Mouse (Mus musculus) MEL (cell line): ENCODE measurements around the gene Olfr648. TPM values are rescaled to one million over a fixed set of nuclear protein-coding genes. Genes with fewer than 3 reads are reported as not detected.

Source experiments
- DNase-seq: peaks from one replicate; pipeline ENCODE4 v3.0.0; 2011; ENCODE audit warnings: low read depth, low spot score
- H3K27ac ChIP-seq: 2 replicates; pipeline ENCODE4 v1.5.1; 2012; ENCODE audit warnings: low read depth, mild to moderate bottlenecking, control low read depth, low read length, moderate library complexity; ENCODE audit not compliant: control insufficient read depth
- H3K27me3 ChIP-seq, 2 experiments: fragments of 150-350 bp in 1 of 2; sonication (generic) in 1 of 2; 2 replicates each; pipeline ENCODE4 v1.6.1; 2012; ENCODE audit warnings: low read length in 2 of 2, mild to moderate bottlenecking in 2 of 2, improper control_type of control experiment in 1 of 2, moderate library complexity in 1 of 2; ENCODE audit not compliant: insufficient read depth in 2 of 2, control insufficient read depth in 1 of 2
- H3K36me3 ChIP-seq, 2 experiments: 2 replicates each; pipeline ENCODE4 v1.6.1; 2012 to 2014; ENCODE audit warnings: low read length in 2 of 2, improper control_type of control experiment in 1 of 2, inconsistent platforms in 1 of 2, mild to moderate bottlenecking in 1 of 2; ENCODE audit not compliant: insufficient read depth in 2 of 2, control insufficient read depth in 1 of 2
- H3K4me1 ChIP-seq, 2 experiments: fragments of 150-350 bp in 1 of 2; sonication (generic) in 1 of 2; 2 replicates each; pipeline ENCODE4 v1.6.1; 2012; ENCODE audit warnings: low read length in 2 of 2, improper control_type of control experiment in 1 of 2, mild to moderate bottlenecking in 1 of 2; ENCODE audit not compliant: insufficient read depth in 2 of 2, control insufficient read depth in 1 of 2
- H3K4me3 ChIP-seq, 2 experiments: fragments of 150-350 bp in 1 of 2; sonication (generic) in 1 of 2; 2 replicates each; pipeline ENCODE4 v1.5.1; 2012; ENCODE audit warnings: low read depth in 2 of 2, low read length in 2 of 2, mild to moderate bottlenecking in 2 of 2, moderate library complexity in 2 of 2, control low read depth in 1 of 2, improper control_type of control experiment in 1 of 2; ENCODE audit not compliant: control insufficient read depth in 1 of 2, insufficient read depth in 1 of 2
- H3K79me2 ChIP-seq: 2 replicates; pipeline ENCODE4 v1.6.1; 2012; ENCODE audit warnings: mild to moderate bottlenecking, low read length, moderate library complexity; ENCODE audit not compliant: control insufficient read depth, poor library complexity, insufficient read depth
- H3K9ac ChIP-seq: 2 replicates; pipeline ENCODE4 v1.6.1; 2012; ENCODE audit warnings: low read depth, mild to moderate bottlenecking, control low read depth, low read length, moderate library complexity; ENCODE audit not compliant: control insufficient read depth, poor library complexity, severe bottlenecking
- H3K9me3 ChIP-seq: fragments of 150-350 bp; sonication (generic); replicated peaks from 2 replicates; pipeline ENCODE4 v1.6.1; 2012; ENCODE audit warnings: mild to moderate bottlenecking, low read length, improper control_type of control experiment, moderate library complexity; ENCODE audit not compliant: insufficient read depth
- E2F4 ChIP-seq: IDR thresholded peaks from 2 replicates; pipeline ENCODE4 v1.6.1; 2011; ENCODE audit warnings: low read depth, low read length, improper control_type of control experiment, borderline replicate concordance
- ETS1 ChIP-seq: IDR thresholded peaks from 2 replicates; pipeline ENCODE4 v1.6.1; 2012; ENCODE audit warnings: low read depth, mild to moderate bottlenecking, inconsistent platforms, low read length, improper control_type of control experiment, moderate library complexity
- HCFC1 ChIP-seq: IDR thresholded peaks from 2 replicates; pipeline ENCODE4 v1.6.1; 2012; ENCODE audit warnings: low read depth, mild to moderate bottlenecking, inconsistent platforms, low read length, improper control_type of control experiment, moderate library complexity
- MYB ChIP-seq: IDR thresholded peaks from 2 replicates; pipeline ENCODE4 v1.6.1; 2011; ENCODE audit warnings: mild to moderate bottlenecking, low read depth, low read length, improper control_type of control experiment
- POLR2AphosphoS2 ChIP-seq: IDR thresholded peaks from 2 replicates; pipeline ENCODE4 v1.6.1; 2011; ENCODE audit warnings: low read length, improper control_type of control experiment
- USF2 ChIP-seq, 2 experiments: IDR thresholded peaks; 2 replicates each; pipeline ENCODE4 v1.6.1; 2011 to 2012; ENCODE audit warnings: improper control_type of control experiment in 2 of 2, low read length in 2 of 2, borderline replicate concordance in 1 of 2, inconsistent platforms in 1 of 2, low read depth in 1 of 2, mild to moderate bottlenecking in 1 of 2; ENCODE audit not compliant: insufficient read depth in 1 of 2
- ZMIZ1 ChIP-seq: IDR thresholded peaks from 2 replicates; pipeline ENCODE4 v1.6.1; 2012; ENCODE audit warnings: low read depth, mild to moderate bottlenecking, inconsistent platforms, low read length, improper control_type of control experiment, moderate library complexity
- polyA plus RNA-seq, 2 experiments: library from polyadenylated mRNA; stranded (reverse) in 1 of 2; unstranded in 1 of 2; fragments of >175 nt in 1 of 2; fragments of >200 nt in 1 of 2; gene quantifications; 2 replicates each; pipeline versions ENCODE4 v1.2.1 to v1.2.4; 2012; ENCODE audit warnings: low replicate concordance in 2 of 2, low read depth in 1 of 2; ENCODE audit not compliant: insufficient read length in 2 of 2, insufficient read depth in 1 of 2, missing spikeins in 1 of 2
- total RNA-seq: library from RNA; depleted of rRNA; stranded (reverse); fragments of 300-350 nt; gene quantifications from 2 replicates; pipeline ENCODE4 v1.2.3, GENCODE M21; 2012; rRNA removed

Gene Olfr648
- total and polyA plus RNA-seq, 3 experiments = not detected

DNA sequence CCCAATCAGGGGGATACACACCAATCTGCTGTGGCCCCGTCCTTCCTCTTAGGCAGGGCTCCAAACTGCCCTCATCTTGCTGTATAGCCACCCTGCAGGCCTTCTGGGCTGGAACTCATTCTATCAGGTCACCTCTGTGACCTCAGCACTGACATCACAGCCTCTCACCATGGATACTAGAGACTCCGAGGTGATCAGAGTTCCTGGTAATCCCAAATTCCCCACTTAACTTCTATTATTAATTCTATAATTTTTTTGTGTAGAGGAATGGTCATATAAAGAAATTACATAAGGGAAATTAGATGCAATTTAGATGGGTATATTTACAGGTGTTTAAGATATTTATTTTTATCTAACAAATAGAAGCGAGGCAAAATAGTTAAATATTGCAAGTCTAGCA, 40.0 kb downstream of the Olfr648 start, which contains the start of gene Ubqln3:
TSS of gene Ubqln3 (minus strand) at position 101 of the 400 bp plus-strand sequence.
- H3K4me1 ChIP-seq = no peaks in the 10 kb centered on the region
- no peak for DNase-seq
- H3K9me3 ChIP-seq = no peaks in the 10 kb centered on the region
- TF ChIP-seq ETS1 = no peak
- no peak for TF ChIP-seq MYB
- H3K79me2 ChIP-seq = no peaks in the 10 kb centered on the region
- no peaks in the 10 kb centered on the region for H3K27me3 ChIP-seq
- no peak within 1 kb of the TSS for H3K27ac ChIP-seq
- H3K4me3 ChIP-seq = no peak within 1 kb of the TSS
- H3K36me3 ChIP-seq = no peaks in the 10 kb centered on the region
- H3K9ac ChIP-seq = no peak within 1 kb of the TSS

DNA sequence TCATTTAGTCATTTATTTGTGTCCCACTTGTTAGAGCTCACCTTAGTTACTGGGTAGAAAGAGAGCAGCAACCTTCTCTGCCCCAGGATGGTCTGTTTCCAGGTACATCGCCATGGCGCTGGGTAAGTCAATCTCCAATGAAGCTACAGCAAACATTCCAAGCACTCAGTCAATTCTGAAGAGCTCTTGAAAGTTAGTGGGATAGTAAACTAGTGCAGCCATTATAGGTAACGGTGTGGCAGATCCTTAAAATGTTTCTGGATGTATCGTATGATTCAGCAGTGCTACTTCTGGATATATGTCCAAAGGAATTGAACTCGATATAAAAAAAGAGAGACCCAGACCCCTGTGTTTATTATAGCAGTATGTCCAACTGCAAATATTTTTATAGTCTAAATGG, 45.9 kb downstream of the Olfr648 start, which contains the start of gene Olfr643:
TSS of gene Olfr643 (minus strand) at position 101 of the 400 bp plus-strand sequence.
- no peak for DNase-seq
- TF ChIP-seq HCFC1 = no peak
- no peak for TF ChIP-seq ZMIZ1
- TF ChIP-seq USF2 (IDR thresholded peaks at IDR 0.05; ENCODE audit: borderline replicate concordance in 1 of 2, insufficient read depth in 1 of 2, low read depth in 1 of 2, low read length in 2 of 2) = no peak
- H3K9ac ChIP-seq = no peak within 1 kb of the TSS
- H3K79me2 ChIP-seq = no peaks in the 10 kb centered on the region
- no peaks in the 10 kb centered on the region for H3K27me3 ChIP-seq
- no peaks in the 10 kb centered on the region for H3K4me1 ChIP-seq
- no peak within 1 kb of the TSS for H3K4me3 ChIP-seq
- H3K27ac ChIP-seq = no peak within 1 kb of the TSS
- H3K36me3 ChIP-seq = no peaks in the 10 kb centered on the region
- no peaks in the 10 kb centered on the region for H3K9me3 ChIP-seq

DNA sequence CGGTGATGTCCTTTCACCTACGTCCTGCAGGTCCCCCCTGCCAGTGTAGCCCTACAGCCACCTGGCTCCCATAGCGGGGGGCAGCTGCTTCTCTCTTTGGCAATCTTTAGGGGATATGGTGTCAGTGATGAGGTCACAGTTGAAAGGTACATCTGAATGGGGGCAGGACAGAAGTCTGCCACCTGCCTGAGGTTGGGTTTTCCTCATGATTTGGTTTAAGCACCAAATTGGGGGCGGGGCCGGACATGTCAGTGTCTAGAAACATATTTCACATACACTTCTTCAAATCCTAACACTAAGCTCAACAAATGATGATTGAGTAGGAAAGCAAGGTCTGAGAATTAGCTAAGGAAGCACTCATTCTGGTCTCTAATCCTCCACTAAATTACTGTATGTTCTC, 53.5 kb downstream of the Olfr648 start, which contains the start of gene Ubqln5:
TSS of gene Ubqln5 (minus strand) at position 101 of the 400 bp plus-strand sequence.
- TF ChIP-seq POLR2AphosphoS2 = no peak
- no peak for TF ChIP-seq E2F4
- no peak for TF ChIP-seq ETS1
- no peaks in the 10 kb centered on the region for H3K9me3 ChIP-seq
- H3K27ac ChIP-seq = no peak within 1 kb of the TSS
- no peak within 1 kb of the TSS for H3K4me3 ChIP-seq
- DNase-seq = no peak
- H3K27me3 ChIP-seq = no peaks in the 10 kb centered on the region
- H3K36me3 ChIP-seq = no peaks in the 10 kb centered on the region
- no peak within 1 kb of the TSS for H3K9ac ChIP-seq
- no peaks in the 10 kb centered on the region for H3K4me1 ChIP-seq
- H3K79me2 ChIP-seq = no peaks in the 10 kb centered on the region

Other genes with a start within 250 kb of the Olfr648 start
- gene Olfr632, start 249.0 kb downstream of the Olfr648 start, total RNA-seq = not detected in 2 replicates
- not detected for gene Olfr632, start 249.0 kb downstream of the Olfr648 start, polyA plus RNA-seq
- gene Olfr633, start 239.0 kb downstream of the Olfr648 start, total RNA-seq = not detected in 2 replicates
- not detected for gene Olfr633, start 239.0 kb downstream of the Olfr648 start, polyA plus RNA-seq
- gene Olfr635, start 212.2 kb downstream of the Olfr648 start, total RNA-seq = not detected in 2 replicates
- not detected for gene Olfr635, start 212.2 kb downstream of the Olfr648 start, polyA plus RNA-seq
- not detected in 2 replicates for gene Olfr638, start 184.6 kb downstream of the Olfr648 start, total RNA-seq
- not detected for gene Olfr638, start 184.6 kb downstream of the Olfr648 start, polyA plus RNA-seq
- gene Olfr639, start 166.1 kb downstream of the Olfr648 start, total RNA-seq = not detected in 2 replicates
- gene Olfr639, start 166.1 kb downstream of the Olfr648 start, polyA plus RNA-seq = under 1 TPM in 1 of 2 experiments, not detected in 1; 0.03 TPM
- gene Olfr640, start 157.8 kb downstream of the Olfr648 start, total RNA-seq = not detected in 2 replicates
- not detected for gene Olfr640, start 157.8 kb downstream of the Olfr648 start, polyA plus RNA-seq
- not detected in 2 replicates for gene Olfr641, start 147.9 kb downstream of the Olfr648 start, total RNA-seq
- gene Olfr641, start 147.9 kb downstream of the Olfr648 start, polyA plus RNA-seq = not detected
- not detected in 2 replicates for gene Olfr642, start 130.7 kb downstream of the Olfr648 start, total RNA-seq
- not detected for gene Olfr642, start 130.7 kb downstream of the Olfr648 start, polyA plus RNA-seq
- gene 4930516K23Rik, start 121.9 kb downstream of the Olfr648 start, total RNA-seq = not detected in 2 replicates
- not detected for gene 4930516K23Rik, start 121.9 kb downstream of the Olfr648 start, polyA plus RNA-seq
- gene Olfr644, start 111.5 kb downstream of the Olfr648 start, total RNA-seq = not detected in 2 replicates
- gene Olfr644, start 111.5 kb downstream of the Olfr648 start, polyA plus RNA-seq = not detected
- gene Olfr645, start 97.9 kb downstream of the Olfr648 start, total RNA-seq = not detected in 2 replicates
- gene Olfr645, start 97.9 kb downstream of the Olfr648 start, polyA plus RNA-seq = not detected
- not detected in 2 replicates for gene Olfr646, start 78.5 kb downstream of the Olfr648 start, total RNA-seq
- gene Olfr646, start 78.5 kb downstream of the Olfr648 start, polyA plus RNA-seq = not detected
- not detected in 2 replicates for gene Ubqln5, start 53.6 kb downstream of the Olfr648 start, total RNA-seq
- gene Ubqln5, start 53.6 kb downstream of the Olfr648 start, polyA plus RNA-seq = not detected
- gene Olfr643, start 46.0 kb downstream of the Olfr648 start, total RNA-seq = not detected in 2 replicates
- not detected for gene Olfr643, start 46.0 kb downstream of the Olfr648 start, polyA plus RNA-seq
- not detected in 2 replicates for gene Ubqln3, start 40.1 kb downstream of the Olfr648 start, total RNA-seq
- gene Ubqln3, start 40.1 kb downstream of the Olfr648 start, polyA plus RNA-seq = not detected
- not detected in 2 replicates for gene Ubqlnl, start 32.8 kb downstream of the Olfr648 start, total RNA-seq
- gene Ubqlnl, start 32.8 kb downstream of the Olfr648 start, polyA plus RNA-seq = not detected
- not detected in 2 replicates for gene Olfm5, start 18.6 kb downstream of the Olfr648 start, total RNA-seq
- not detected for gene Olfm5, start 18.6 kb downstream of the Olfr648 start, polyA plus RNA-seq
- gene Olfr649, start 12.6 kb upstream of the Olfr648 start, total RNA-seq = not detected in 2 replicates
- not detected for gene Olfr649, start 12.6 kb upstream of the Olfr648 start, polyA plus RNA-seq
- not detected in 2 replicates for gene Trim6, start 35.4 kb upstream of the Olfr648 start, total RNA-seq
- gene Trim6, start 35.4 kb upstream of the Olfr648 start, polyA plus RNA-seq = 1 to 10 TPM in 1 of 2 experiments, not detected in 1; 4.1 TPM
- 0.23 and 0.42 TPM in 2 replicates for gene Trim34a, start 61.1 kb upstream of the Olfr648 start, total RNA-seq
- gene Trim34a, start 61.1 kb upstream of the Olfr648 start, polyA plus RNA-seq = under 1 TPM in 1 of 2 experiments, not detected in 1; 0.58 TPM
- not detected in 2 replicates for gene Trim5, start 104.7 kb upstream of the Olfr648 start, total RNA-seq
- gene Trim5, start 104.7 kb upstream of the Olfr648 start, polyA plus RNA-seq = under 1 TPM in 1 of 2 experiments, not detected in 1; 0.11 TPM
- gene Trim12a, start 132.1 kb upstream of the Olfr648 start, total RNA-seq = not detected in 2 replicates
- gene Trim12a, start 132.1 kb upstream of the Olfr648 start, polyA plus RNA-seq = under 1 TPM in 1 of 2 experiments, not detected in 1; 0.14 TPM
- gene Trim34b, start 146.1 kb upstream of the Olfr648 start, total RNA-seq = 0.42 and 0.69 TPM in 2 replicates
- under 1 TPM in 1 of 2 experiments, not detected in 1; 0.74 TPM for gene Trim34b, start 146.1 kb upstream of the Olfr648 start, polyA plus RNA-seq
- gene Trim12c, start 170.0 kb upstream of the Olfr648 start, total RNA-seq = 4.8 and 5.0 TPM in 2 replicates
- 1 to 10 TPM in 1 of 2 experiments, not detected in 1; 6.9 TPM for gene Trim12c, start 170.0 kb upstream of the Olfr648 start, polyA plus RNA-seq
- gene Trim30b, start 186.5 kb upstream of the Olfr648 start, total RNA-seq = not detected in 2 replicates
- under 1 TPM in 1 of 2 experiments, not detected in 1; 0.04 TPM for gene Trim30b, start 186.5 kb upstream of the Olfr648 start, polyA plus RNA-seq
- 0.12 and 0.13 TPM in 2 replicates for gene Trim30c, start 217.4 kb upstream of the Olfr648 start, total RNA-seq
- gene Trim30c, start 217.4 kb upstream of the Olfr648 start, polyA plus RNA-seq = not detected